Mouse (Mus musculus) lung, adult 2 months (tissue): Measurements from ENCODE around the gene Sufu. TPM values are rescaled to one million over a fixed set of nuclear protein-coding genes. Genes with fewer than 3 reads are reported as not detected.

Source experiments
- DNase-seq: peaks from one replicate; pipeline ENCODE4 v3.0.0; 2022
- H3K4me1 ChIP-seq: fragments of 200-500 bp; 2 replicates; pipeline ENCODE4 v1.6.1; 2011; ENCODE audit warnings: low read length; ENCODE audit not compliant: control insufficient read depth, insufficient read depth
- H3K4me3 ChIP-seq: fragments of 200-500 bp; replicated peaks from 2 replicates; pipeline ENCODE3; 2011; ENCODE audit warnings: low read depth, mild to moderate bottlenecking, control low read depth, low read length; ENCODE audit errors: extremely low read depth
- CTCF ChIP-seq: fragments of 200-500 bp; IDR thresholded peaks from 2 replicates; pipeline ENCODE4 v1.5.1; 2011; ENCODE audit warnings: mild to moderate bottlenecking, low read length, control low read depth; ENCODE audit not compliant: insufficient read depth
- POLR2A ChIP-seq: fragments of 200-500 bp; IDR thresholded peaks from 2 replicates; pipeline ENCODE4 v1.6.1; 2011; ENCODE audit warnings: low read depth, mild to moderate bottlenecking, control low read depth, low read length, borderline replicate concordance; ENCODE audit errors: extremely low read depth
- WGBS: fragments of 180-500 bp; shearing (Covaris S2); methylation state at CpG from one replicate; pipeline ENCODE4 v1.1.7; 2018; 5-methylcytosine and 5-hydroxymethylcytosine counted together
- polyA plus RNA-seq: library from polyadenylated mRNA; depleted of rRNA; stranded (reverse); fragments of >200 nt; gene quantifications from 2 replicates; pipeline ENCODE4 v1.2.3, GENCODE M21; 2012

The Sufu gene
- polyA plus RNA-seq, 1 experiment: 17.5 TPM

DNA sequence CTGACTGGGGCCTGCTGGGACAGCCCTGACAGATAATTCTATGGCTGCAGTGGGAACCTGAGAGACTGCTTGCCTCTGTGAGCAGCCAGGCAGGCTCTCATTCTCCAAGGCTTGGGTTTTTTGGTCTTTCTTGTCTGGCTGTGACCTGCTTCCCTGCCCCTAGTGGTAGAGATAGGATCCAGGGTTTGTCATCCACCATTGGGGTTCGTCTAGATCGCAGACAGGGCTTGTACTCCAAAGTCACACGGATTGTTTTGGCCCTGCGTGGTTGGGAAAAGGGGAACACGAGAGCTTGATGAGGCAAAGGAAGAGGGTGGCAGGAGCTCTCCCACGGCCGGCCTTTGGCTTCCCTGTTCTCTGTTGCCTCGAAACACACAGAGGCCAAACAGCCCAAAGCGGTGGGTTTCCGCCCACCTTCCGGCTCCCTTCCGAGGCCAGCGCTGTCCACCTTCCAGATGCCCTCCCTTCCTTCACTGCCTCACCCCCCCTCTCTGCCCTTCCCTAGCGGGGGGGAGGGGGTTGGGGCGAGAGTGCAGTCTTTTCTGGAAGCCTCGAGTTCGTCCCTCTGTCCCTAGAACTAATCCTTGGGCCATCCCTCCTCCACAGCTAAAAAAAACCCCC is 86.3 kb downstream of the Sufu start:
- H3K4me3 ChIP-seq: no peak overlapping the region
- WGBS: 22% methylated on average over 17 of the region's 17 CpGs
- TF ChIP-seq CTCF (0 out of 2 replicates have a peak, but pooled peaks have one; percentile 19), POLR2A (no peak)
- no peak for DNase-seq
- H3K4me1 ChIP-seq: peaks cover 76% of the 10 kb centered on the region

DNA sequence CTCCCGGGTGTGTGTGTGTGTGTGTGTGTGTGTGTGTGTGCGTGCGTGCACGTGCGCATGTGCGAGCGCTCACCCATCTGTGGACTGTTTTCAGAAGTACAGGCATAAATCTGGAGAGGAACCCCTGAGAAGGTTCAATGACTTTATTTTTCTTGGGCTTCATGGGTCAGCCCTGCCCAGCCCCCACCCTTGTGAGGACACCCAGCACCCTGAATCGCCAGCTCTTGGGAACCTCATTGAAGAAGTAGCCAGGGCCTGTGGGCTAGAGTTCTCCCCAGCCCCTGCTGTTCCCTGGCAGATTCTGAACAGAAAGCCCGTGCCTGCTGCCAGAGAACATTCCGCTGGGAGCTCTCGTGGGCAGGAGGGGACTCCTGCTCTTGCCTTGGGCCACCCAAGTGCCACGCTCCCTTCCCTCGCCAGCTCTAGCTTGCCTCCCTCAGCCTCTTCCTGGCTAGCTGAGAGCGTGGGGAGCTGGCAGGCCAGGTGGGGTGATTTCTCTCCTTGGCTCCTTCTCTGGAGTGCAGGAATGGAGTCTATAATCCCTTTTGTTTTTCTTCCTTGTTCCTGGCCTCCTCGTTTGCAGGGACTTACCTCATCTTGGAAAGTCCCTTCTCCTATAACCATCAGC is 87.1 kb downstream of the Sufu start:
- TF ChIP-seq CTCF (no peak), POLR2A (peak; percentile 24; the same call in 1 of the 2 replicates)
- 46% methylated on average over 15 of the region's 15 CpGs for WGBS
- DNase-seq: no peak
- Histone ChIP-seq H3K4me1 (peaks cover 69% of the 10 kb centered on the region), H3K4me3 (no peak overlapping the region)

DNA sequence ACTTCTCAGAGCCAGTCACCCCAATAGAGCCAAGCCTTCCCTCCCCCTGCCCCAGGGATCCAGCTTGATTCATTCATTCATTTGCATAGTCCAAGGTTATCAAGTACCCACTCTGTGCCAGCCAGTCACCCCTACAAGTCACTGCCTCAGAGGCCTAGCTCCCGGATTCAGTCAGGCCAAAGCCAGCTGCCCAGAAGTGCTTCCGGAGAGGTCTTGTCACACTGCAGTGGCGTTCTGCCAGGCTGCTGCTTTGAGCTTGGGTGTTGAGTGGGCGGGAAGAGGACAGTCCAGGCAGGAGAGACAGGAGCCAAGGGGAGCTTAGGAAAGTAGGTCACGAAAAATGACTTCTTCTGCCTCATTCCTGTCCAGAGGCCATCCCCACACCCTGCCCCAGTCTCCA is 87.8 kb downstream of the Sufu start:
- DNase-seq: peak; percentile 73
- 15% methylated on average over 5 of the region's 5 CpGs for WGBS
- H3K4me3 ChIP-seq: no peak overlapping the region
- no peak for TF ChIP-seq CTCF
- TF ChIP-seq POLR2A: no peak
- peaks cover 61% of the 10 kb centered on the region for H3K4me1 ChIP-seq

DNA sequence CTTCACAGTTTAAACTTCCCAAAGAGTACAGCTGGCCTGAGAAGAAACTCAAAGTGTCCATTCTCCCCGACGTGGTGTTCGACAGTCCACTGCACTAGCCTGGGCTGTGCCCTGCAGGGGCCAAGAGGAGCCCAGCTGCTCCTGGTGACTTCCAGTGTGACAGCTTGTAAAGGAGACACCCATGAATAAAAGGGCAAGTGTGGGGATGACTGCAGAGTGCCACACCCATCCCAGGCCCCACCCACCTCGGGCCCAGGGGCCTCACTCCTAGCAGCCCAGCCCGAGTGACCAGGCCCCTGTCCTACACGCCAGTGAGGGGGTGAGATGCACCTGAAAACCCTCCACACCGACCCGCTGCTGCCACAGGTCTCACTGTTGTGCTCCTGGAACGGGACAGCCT is 89.2 kb downstream of the Sufu start:
- no peak overlapping the region for H3K4me3 ChIP-seq
- no peak for TF ChIP-seq POLR2A
- TF ChIP-seq CTCF: no peak
- peaks cover 52% of the 10 kb centered on the region for H3K4me1 ChIP-seq
- no peak for DNase-seq
- 52% methylated on average over 9 of the region's 9 CpGs for WGBS

DNA sequence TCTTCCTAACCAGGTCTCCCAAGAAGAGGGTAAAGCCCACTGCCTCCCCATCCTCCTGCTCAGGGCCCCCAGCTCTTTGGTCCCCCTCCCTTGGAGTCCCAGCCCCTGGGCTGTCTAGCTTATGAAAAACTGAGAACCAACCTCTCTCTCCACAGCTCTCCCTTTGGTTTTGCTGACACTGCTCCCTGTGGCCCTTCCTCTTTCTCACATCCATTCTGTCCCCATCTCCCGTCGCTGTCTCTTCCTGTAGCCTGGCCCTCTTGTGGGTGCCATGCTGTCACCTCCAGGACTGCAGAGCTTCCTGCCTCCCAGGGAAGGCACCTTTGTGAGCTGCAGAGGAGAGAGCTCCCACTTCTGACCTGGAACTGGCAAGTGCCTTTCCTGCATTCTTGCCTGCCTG is 90.0 kb downstream of the Sufu start:
- TF ChIP-seq CTCF (no peak), POLR2A (no peak)
- H3K4me3 ChIP-seq: no peak overlapping the region
- no peak for DNase-seq
- 32% methylated on average over 2 of the region's 2 CpGs for WGBS
- H3K4me1 ChIP-seq: peaks cover 49% of the 10 kb centered on the region

DNA sequence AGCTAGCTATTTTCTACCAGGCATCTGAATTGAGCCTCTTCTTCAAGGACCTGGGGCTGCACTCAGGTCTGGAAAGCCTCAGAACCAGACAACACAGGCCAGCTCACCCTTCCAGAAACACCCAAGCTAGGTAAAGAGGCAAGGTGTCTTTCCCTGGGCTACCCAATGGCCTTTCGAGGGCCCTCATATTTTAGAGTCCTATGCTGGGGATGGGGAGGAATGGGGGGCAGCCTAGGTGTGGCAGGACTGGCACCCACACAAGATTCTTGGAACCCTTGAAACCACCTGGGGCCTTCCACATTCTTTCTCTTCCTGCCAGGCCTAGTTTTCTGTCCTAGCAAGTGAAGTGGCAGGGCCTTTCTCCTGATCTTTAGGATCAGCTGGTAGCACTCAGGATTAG is 92.8 kb downstream of the Sufu start:
- Histone ChIP-seq H3K4me1 (peaks cover 25% of the 10 kb centered on the region), H3K4me3 (no peak overlapping the region)
- DNase-seq: no peak
- TF ChIP-seq POLR2A: no peak
- no peak for TF ChIP-seq CTCF
- 78% methylated on average over 1 of the region's 1 CpGs for WGBS

DNA sequence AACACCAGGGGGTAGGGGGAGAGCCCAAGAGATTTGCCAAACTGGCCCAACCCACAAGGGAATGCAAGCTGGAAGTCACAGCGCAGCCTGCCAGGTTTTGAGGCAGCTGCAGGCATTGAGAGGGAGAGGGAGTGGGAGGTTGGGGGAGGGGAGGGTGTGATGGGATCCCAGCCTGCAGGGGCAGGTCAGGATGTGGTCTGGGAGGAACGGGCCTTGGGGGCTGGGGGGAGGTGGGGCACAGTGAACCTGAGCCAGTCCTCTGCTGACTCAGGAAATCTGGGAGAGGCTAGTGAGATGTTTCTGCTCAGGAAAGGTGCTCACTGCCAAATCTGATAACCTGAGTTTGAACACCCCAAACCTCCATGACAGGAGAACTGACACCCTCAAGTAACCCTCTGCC is 93.9 kb downstream of the Sufu start:
- peaks cover 14% of the 10 kb centered on the region for H3K4me1 ChIP-seq
- 2% methylated on average over 2 of the region's 2 CpGs for WGBS
- no peak overlapping the region for H3K4me3 ChIP-seq
- DNase-seq: no peak
- TF ChIP-seq CTCF: no peak
- no peak for TF ChIP-seq POLR2A

DNA sequence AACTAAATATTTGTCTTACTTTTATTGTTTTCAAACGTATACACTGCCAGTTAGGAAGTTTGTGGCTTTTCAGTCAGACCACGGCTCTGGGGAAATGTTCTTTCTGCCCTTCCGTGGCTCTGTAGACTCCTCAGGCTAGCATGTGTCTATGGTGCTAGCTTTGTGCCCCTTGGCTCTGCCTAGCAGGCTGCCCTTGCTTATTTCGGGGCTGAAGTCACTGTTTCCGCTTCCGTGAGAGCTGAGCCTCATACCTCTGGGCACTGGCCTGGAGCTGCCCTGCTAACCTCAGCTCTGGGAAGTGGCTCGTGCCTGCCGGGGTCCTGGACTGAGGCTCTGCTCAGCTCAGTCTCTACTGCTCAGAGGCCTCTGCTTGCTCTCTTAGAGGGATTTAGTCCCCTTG is 98.4 kb downstream of the Sufu start:
- DNase-seq: no peak
- WGBS: 43% methylated on average over 8 of the region's 8 CpGs
- TF ChIP-seq CTCF: no peak
- no peak for TF ChIP-seq POLR2A
- Histone ChIP-seq H3K4me1 (peaks cover 4% of the 10 kb centered on the region), H3K4me3 (no peak overlapping the region)

DNA sequence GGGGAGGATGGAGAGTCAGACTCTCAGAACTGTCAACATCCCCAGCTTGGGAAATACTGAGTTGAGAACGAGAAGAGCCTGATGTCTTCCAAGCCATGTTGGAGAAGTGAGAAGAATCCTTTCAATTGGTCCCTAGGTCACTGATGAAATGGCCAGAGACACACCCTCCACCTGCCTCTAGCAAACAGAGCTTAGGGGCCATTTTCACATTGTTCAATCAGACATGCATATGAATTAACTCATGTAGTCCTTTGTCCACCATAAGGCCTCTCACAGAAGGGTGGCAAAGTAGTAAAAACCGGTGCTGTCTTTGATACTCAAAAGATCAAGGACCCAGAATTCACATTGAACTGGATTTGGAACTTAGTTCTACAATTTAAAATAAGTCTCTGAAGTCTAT is 100.5 kb downstream of the Sufu start:
- 73% methylated on average over 2 of the region's 2 CpGs for WGBS

DNA sequence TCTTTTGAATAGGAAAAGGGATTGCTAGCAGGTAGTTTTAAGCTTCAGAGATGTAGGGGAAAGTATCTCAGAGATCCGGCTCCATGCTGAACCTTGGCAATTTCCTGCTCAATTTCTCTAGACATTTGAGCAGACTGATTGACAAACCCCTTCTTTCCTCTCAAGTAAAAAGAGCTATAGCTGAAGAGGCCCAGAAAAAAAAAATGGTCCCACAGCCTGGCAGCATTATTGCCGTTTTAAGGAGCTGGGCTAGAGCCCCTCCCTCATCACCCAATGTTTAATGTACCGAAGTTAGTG is 102.8 kb downstream of the Sufu start:
- no peak for DNase-seq
- no peak overlapping the region for H3K4me3 ChIP-seq
- TF ChIP-seq CTCF (no peak), POLR2A (peak; percentile 33; the same call in 1 of the 2 replicates)
- WGBS: 2% methylated on average over 3 of the region's 3 CpGs
- no peaks in the 10 kb centered on the region for H3K4me1 ChIP-seq

More for the DNA sequence above, 100.5 kb downstream of the Sufu start:
- TF ChIP-seq POLR2A: no peak
- no peak for TF ChIP-seq CTCF
- DNase-seq: no peak
- H3K4me3 ChIP-seq: no peak overlapping the region
- no peaks in the 10 kb centered on the region for H3K4me1 ChIP-seq
